Mouse (Mus musculus) embryonic facial prominence, embryonic 14.5 days (tissue): ENCODE measurements around the gene Smarca5. TPM values are rescaled to one million over a fixed set of nuclear protein-coding genes. Genes with fewer than 3 reads are reported as not detected.

Experiments used
- ATAC-seq: fragments of 200-750 bp; cut with Nextera tagmentation; 2 replicates; pipeline ENCODE4 v1.8.0; 2017; ENCODE audit warnings: low read depth, moderate number of reproducible peaks, moderate TSS enrichment
- DNase-seq: peaks from one replicate; pipeline ENCODE4 v3.0.0-alpha.2; 2015; ENCODE audit warnings: low spot score
- H3K27ac ChIP-seq: fragments of 300-500 bp; sonication (generic); replicated peaks from 2 replicates; pipeline ENCODE4 v1.5.1; 2014; ENCODE audit warnings: low read depth, mild to moderate bottlenecking, low read length, moderate library complexity
- H3K27me3 ChIP-seq: fragments of 300-500 bp; sonication (generic); replicated peaks from 2 replicates; pipeline ENCODE4 v1.6.1; 2014; ENCODE audit warnings: low read length; ENCODE audit not compliant: control insufficient read depth, insufficient read depth
- H3K36me3 ChIP-seq: fragments of 300-500 bp; sonication (generic); 2 replicates; pipeline ENCODE4 v1.6.1; 2014; ENCODE audit warnings: low read length, mixed read lengths; ENCODE audit not compliant: control insufficient read depth, insufficient read depth
- H3K4me1 ChIP-seq: fragments of 300-500 bp; sonication (generic); 2 replicates; pipeline ENCODE4 v1.6.1; 2014; ENCODE audit warnings: antibody characterized with exemption, low read length; ENCODE audit not compliant: control insufficient read depth, insufficient read depth
- H3K4me2 ChIP-seq: fragments of 300-500 bp; sonication (generic); 2 replicates; pipeline ENCODE4 v1.6.1; 2014; ENCODE audit warnings: low read depth, mild to moderate bottlenecking, low read length, moderate library complexity, mixed read lengths
- H3K4me3 ChIP-seq: fragments of 300-500 bp; sonication (generic); 2 replicates; pipeline ENCODE4 v1.5.1; 2014; ENCODE audit warnings: low read depth, mild to moderate bottlenecking, low read length
- H3K9ac ChIP-seq: fragments of 300-500 bp; sonication (generic); 2 replicates; pipeline ENCODE4 v1.6.1; 2014; ENCODE audit warnings: low read depth, mild to moderate bottlenecking, low read length, moderate library complexity, mixed read lengths
- H3K9me3 ChIP-seq: fragments of 300-500 bp; sonication (generic); 2 replicates; pipeline ENCODE4 v1.6.1; 2016; ENCODE audit warnings: low read length; ENCODE audit not compliant: control insufficient read depth
- WGBS: fragments of 180-500 bp; shearing (Covaris S2); extraction: QIAGEN DNeasy Blood & Tissue Kit; methylation state at CpG from one replicate; pipeline ENCODE4 v1.1.7; 2014; 5-methylcytosine and 5-hydroxymethylcytosine counted together
- polyA plus RNA-seq: library from polyadenylated mRNA; unstranded; fragments of >200 nt; fragmentation: Nextera tagmentation; extraction: Ambion mirVana; gene quantifications from 2 replicates; pipeline ENCODE4 v1.2.1, GENCODE M21; 2014

Smarca5 gene
- polyA plus RNA-seq, 1 experiment from 2014 or later: 77.3 TPM

DNA sequence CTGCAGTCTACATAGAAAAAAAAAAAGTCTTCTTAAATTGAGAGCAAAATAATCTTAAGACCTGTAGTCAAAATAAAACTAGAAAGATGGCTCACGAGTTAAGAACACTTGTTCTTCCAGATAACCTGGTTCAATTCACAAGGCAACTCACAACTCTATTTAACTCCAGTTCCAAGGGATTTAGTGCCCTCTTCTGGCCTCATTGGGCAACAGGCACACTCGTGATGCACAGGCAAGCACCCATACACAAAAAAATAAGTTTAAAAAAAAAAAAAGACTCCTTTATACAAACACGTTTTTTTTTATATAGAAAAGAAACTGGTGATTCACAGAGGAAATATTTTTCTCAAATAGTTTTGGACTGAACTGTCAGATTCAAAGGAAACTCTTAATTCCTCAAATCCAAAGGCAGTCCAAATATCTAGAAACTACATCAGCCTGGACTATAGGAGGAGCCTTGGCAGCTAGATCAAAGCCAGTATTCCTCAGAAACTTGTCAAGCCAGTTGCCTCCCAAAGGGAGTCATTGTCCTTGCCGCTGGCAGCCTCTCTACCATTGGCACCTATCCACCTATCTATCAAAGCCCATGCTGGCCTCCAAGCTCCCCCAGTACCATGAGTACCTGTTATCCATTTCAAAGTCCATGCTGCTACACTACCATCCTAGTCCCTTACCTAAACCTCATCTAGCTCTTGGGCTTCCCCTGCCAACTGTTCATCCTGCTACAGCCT, 28.5 kb downstream of the Smarca5 start:
- DNase-seq: peak; percentile 41
- Histone ChIP-seq H3K4me1 (no peaks in the 10 kb centered on the region), H3K27ac (no peak overlapping the region), H3K36me3 (peaks cover 82% of the 10 kb centered on the region), H3K4me2 (no peak overlapping the region), H3K4me3 (no peak overlapping the region), H3K27me3 (no peaks in the 10 kb centered on the region), H3K9ac (no peak overlapping the region), H3K9me3 (0 out of 2 replicates have a peak, but pooled peaks cover 5% of the 10 kb centered on the region)
- ATAC-seq: no peak
- 75% methylated on average over 4 of the region's 4 CpGs for WGBS

DNA sequence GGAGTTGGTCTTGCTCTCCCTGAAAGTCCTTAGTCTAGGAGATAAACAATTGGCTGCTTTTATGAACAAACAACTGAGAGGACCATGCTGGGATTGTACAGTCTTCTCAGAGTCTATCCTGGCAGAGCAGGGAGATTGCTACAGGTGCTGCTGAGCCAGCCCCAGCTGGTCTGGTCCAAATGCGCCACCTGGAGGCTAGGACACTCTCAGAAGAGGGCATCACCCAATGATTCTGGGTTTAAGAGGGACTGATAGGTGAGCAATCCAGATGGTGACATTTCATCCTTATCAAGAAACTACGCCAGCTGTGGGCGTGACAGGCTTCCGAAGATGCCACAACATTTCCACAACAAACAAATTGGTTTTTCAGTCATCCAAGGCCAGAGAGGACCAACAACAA, 51.2 kb downstream of the Smarca5 start:
- WGBS: 48% methylated on average over 4 of the region's 4 CpGs
- H3K27ac ChIP-seq: no peak overlapping the region
- no peaks in the 10 kb centered on the region for H3K36me3 ChIP-seq
- no peaks in the 10 kb centered on the region for H3K4me1 ChIP-seq
- H3K4me3 ChIP-seq: no peak overlapping the region
- no peaks in the 10 kb centered on the region for H3K9me3 ChIP-seq
- H3K27me3 ChIP-seq: no peaks in the 10 kb centered on the region
- peak; percentile 68 for DNase-seq
- no peak overlapping the region for H3K4me2 ChIP-seq
- no peak overlapping the region for H3K9ac ChIP-seq
- no peak for ATAC-seq

DNA sequence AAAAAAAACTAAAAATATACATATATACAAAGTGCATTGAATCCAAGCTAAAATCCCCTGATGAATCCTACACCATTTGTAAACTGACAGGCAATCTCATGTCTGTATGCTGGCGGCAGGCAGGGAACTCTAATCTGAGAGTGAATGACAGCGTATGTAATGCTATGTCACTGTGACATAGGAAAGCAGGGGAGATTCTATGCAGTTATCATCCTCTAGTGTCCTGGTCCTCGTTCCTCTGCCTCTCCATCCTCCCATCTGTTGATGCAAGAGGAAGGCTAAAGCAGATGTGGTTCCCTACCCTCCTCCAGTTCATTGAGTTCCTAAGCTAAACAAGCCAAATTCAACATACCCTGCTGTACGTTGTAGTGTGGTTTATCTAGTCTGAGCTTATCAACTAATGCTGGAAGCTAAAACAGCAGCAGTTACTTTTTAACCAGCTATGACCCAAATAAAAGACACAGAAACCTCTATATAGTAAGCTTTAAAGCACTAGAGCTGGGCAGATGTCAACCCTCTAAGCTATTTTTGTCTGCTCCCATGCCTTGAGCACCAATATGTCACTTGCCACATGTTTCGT, 55.5 kb downstream of the Smarca5 start:
- no peak for ATAC-seq
- H3K27me3 ChIP-seq: no peaks in the 10 kb centered on the region
- DNase-seq: no peak
- H3K4me3 ChIP-seq: no peak overlapping the region
- H3K4me2 ChIP-seq: no peak overlapping the region
- no peak overlapping the region for H3K9ac ChIP-seq
- no peaks in the 10 kb centered on the region for H3K9me3 ChIP-seq
- H3K4me1 ChIP-seq: no peaks in the 10 kb centered on the region
- 79% methylated on average over 5 of the region's 5 CpGs for WGBS
- no peaks in the 10 kb centered on the region for H3K36me3 ChIP-seq
- H3K27ac ChIP-seq: no peak overlapping the region

DNA sequence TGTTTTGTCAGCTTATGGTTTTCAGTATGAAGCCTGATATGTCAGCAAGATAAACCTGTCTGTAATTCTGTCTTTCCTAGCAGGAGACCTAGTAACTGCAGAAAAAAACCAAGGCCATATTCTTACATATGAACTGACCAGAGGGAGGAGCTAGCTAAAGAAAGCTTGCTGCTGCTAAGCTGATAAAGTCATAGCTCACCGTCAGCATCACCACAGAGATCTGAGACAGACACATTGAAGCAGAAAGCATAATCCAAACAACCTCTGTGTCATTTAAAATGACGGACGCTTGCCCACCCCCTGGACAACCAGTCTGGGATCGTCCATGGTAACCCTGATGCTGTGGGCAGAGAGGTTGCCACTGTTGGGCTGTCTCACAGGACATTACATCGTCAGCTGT, 56.7 kb downstream of the Smarca5 start:
- Histone ChIP-seq H3K27me3 (no peaks in the 10 kb centered on the region), H3K27ac (no peak overlapping the region), H3K4me3 (no peak overlapping the region), H3K4me1 (no peaks in the 10 kb centered on the region), H3K9ac (no peak overlapping the region), H3K4me2 (no peak overlapping the region), H3K36me3 (no peaks in the 10 kb centered on the region), H3K9me3 (no peaks in the 10 kb centered on the region)
- no peak for DNase-seq
- 77% methylated on average over 5 of the region's 5 CpGs for WGBS
- no peak for ATAC-seq

- Histone ChIP-seq H3K36me3 (no peaks in the 10 kb centered on the region), H3K4me1 (no peaks in the 10 kb centered on the region), H3K4me3 (no peak overlapping the region), H3K27ac (no peak overlapping the region), H3K9me3 (no peaks in the 10 kb centered on the region), H3K9ac (no peak overlapping the region), H3K27me3 (no peaks in the 10 kb centered on the region), H3K4me2 (no peak overlapping the region)
- no peak for DNase-seq
- WGBS: 73% methylated on average over 17 of the region's 17 CpGs
- ATAC-seq: no peak
Observed at GRCm38 (mm10) chr8:80669277-80669901, 69.9 kb downstream of the Smarca5 start.

GRCm38 (mm10) chr8:80663476-80663875, 75.8 kb downstream of the Smarca5 start:
- Histone ChIP-seq H3K27ac (no peak overlapping the region), H3K9ac (no peak overlapping the region), H3K27me3 (no peaks in the 10 kb centered on the region), H3K36me3 (no peaks in the 10 kb centered on the region), H3K9me3 (no peaks in the 10 kb centered on the region), H3K4me3 (no peak overlapping the region), H3K4me2 (no peak overlapping the region), H3K4me1 (no peaks in the 10 kb centered on the region)
- 67% methylated on average over 3 of the region's 3 CpGs for WGBS
- DNase-seq: no peak
- no peak for ATAC-seq

- H3K27ac ChIP-seq: no peak overlapping the region
- no peaks in the 10 kb centered on the region for H3K36me3 ChIP-seq
- WGBS: 75% methylated on average over 4 of the region's 4 CpGs
- H3K9me3 ChIP-seq: no peaks in the 10 kb centered on the region
- H3K4me3 ChIP-seq: no peak overlapping the region
- no peaks in the 10 kb centered on the region for H3K27me3 ChIP-seq
- H3K4me2 ChIP-seq: no peak overlapping the region
- DNase-seq (no peak), ATAC-seq (no peak)
- H3K4me1 ChIP-seq: no peaks in the 10 kb centered on the region
- no peak overlapping the region for H3K9ac ChIP-seq
Observed at GRCm38 (mm10) chr8:80661055-80661454, 78.2 kb downstream of the Smarca5 start.

- no peak overlapping the region for H3K27ac ChIP-seq
- ATAC-seq (no peak), DNase-seq (no peak)
- H3K36me3 ChIP-seq: no peaks in the 10 kb centered on the region
- H3K27me3 ChIP-seq: no peaks in the 10 kb centered on the region
- 32% methylated on average over 4 of the region's 4 CpGs for WGBS
- no peak overlapping the region for H3K4me3 ChIP-seq
- no peak overlapping the region for H3K4me2 ChIP-seq
- no peaks in the 10 kb centered on the region for H3K4me1 ChIP-seq
- H3K9ac ChIP-seq: no peak overlapping the region
- H3K9me3 ChIP-seq: no peaks in the 10 kb centered on the region
Observed at GRCm38 (mm10) chr8:80657639-80658038, 81.7 kb downstream of the Smarca5 start.
